Mouse (Mus musculus) G1E (cell line): ENCODE measurements around the gene Slc44a5.

Experiments
- CTCF ChIP-seq: IDR thresholded peaks from 2 replicates; pipeline ENCODE4 v1.5.1; 2012; ENCODE audit warnings: low read depth, low read length, inconsistent platforms, mixed read lengths
- GATA2 ChIP-seq: IDR thresholded peaks from 2 replicates; pipeline ENCODE4 v1.6.1; 2012; ENCODE audit warnings: low read depth, low read length, inconsistent platforms, borderline replicate concordance
- TAL1 ChIP-seq: conservative IDR thresholded peaks from 2 replicates; pipeline ENCODE4 v1.6.1; 2012; ENCODE audit warnings: low read depth, low read length, inconsistent platforms, mixed read lengths

GRCm38 (mm10) chr3:154208479-154208878, 235.2 kb downstream of the Slc44a5 start:
- no peak for TF ChIP-seq TAL1
- no peak for TF ChIP-seq CTCF
- no peak for TF ChIP-seq GATA2
